Mouse (Mus musculus): ENCODE measurements around the gene BC028528. TPM values are rescaled to one million over a fixed set of nuclear protein-coding genes. Genes with fewer than 3 reads are reported as not detected.

Gene BC028528
- polyA plus RNA-seq, 1 experiment = 8.1 TPM

DNA sequence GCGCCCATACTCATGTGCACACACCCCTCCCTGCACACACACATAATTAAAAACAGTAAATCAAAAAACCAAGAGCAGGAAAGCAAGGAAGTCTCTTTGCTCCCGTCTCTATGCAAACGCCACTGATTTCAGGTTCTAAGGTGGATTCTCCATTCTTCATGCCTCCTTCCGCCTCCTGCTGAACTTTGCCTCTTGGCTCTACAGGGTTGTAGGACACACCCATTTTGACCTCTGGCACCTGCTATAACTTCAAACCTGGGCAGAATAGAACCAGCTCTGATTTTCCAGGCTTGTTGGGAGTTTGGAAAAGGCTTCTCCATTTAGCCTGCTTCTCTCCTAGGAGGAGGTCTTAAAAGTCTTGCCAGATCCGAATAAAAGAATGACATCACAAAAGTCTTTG lies 7.4 kb downstream of the BC028528 start:
- TF ChIP-seq POLR2A (IDR thresholded peaks at IDR 0.05; ENCODE audit: low read depth, low read length) (no peak), CTCF (conservative IDR thresholded peaks at IDR 0.05; ENCODE audit: insufficient read depth, insufficient read length, low read depth, low read length) (no peak)
- Histone ChIP-seq H3K4me3 (ENCODE audit: insufficient read depth, low read depth, low read length) (no peak overlapping the region), H3K4me1 (ENCODE audit: control insufficient read depth, insufficient read depth, low read length) (peaks cover 14% of the 10 kb centered on the region; the same call in 1 of the 2 replicates), H3K36me3 (ENCODE audit: control insufficient read depth, insufficient read depth, low read length) (no peaks in the 10 kb centered on the region), H3K27me3 (replicated peaks; ENCODE audit: control insufficient read depth, insufficient read depth, low read length) (no peaks in the 10 kb centered on the region), H3K27ac (ENCODE audit: insufficient read depth, low read depth, low read length) (peak overlapping the region; percentile 2; the same call in 1 of the 2 replicates)
- DNase-seq = peak; percentile 83
- 61% methylated on average over 5 of the region's 5 CpGs for WGBS

DNA sequence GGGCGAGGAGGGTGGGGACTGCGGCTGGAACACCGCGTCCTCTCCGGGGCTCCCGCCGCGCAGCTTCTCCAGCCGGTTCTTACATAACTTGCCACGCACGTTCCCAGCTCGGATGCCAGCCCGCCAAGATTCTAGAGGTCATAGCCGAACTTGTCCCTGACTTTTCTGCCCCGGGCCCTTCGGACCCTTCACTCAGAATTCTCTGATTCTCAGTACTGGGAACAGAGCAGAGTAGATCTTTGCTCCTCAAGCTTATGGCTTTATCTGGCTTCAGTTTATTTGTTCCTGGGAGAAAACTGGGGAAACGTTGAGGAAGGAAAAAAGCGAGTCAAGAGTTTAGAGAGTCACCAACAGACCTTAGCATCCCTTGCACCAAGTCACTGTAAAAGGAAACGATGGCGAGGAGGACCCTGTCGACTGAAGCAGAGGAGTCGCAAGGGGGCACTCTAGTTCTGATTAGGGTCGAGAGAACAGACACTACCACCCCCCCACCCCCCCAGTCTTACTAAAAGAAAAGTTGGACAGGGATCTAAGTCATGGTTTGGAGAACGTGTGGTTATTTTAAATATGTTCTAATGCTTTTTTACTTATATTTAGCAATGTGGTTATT lies 8.9 kb downstream of the BC028528 start:
- Histone ChIP-seq H3K4me1 (ENCODE audit: control insufficient read depth, insufficient read depth, low read length) (peaks cover 13% of the 10 kb centered on the region; the same call in 1 of the 2 replicates), H3K4me3 (ENCODE audit: insufficient read depth, low read depth, low read length) (peak overlapping the region; percentile 45), H3K27me3 (replicated peaks; ENCODE audit: control insufficient read depth, insufficient read depth, low read length) (no peaks in the 10 kb centered on the region), H3K36me3 (ENCODE audit: control insufficient read depth, insufficient read depth, low read length) (no peaks in the 10 kb centered on the region), H3K27ac (ENCODE audit: insufficient read depth, low read depth, low read length) (peak overlapping the region; percentile 47)
- peak; percentile 86 for DNase-seq
- WGBS = 1% methylated on average over 24 of the region's 24 CpGs
- peak; percentile 64 for TF ChIP-seq CTCF (conservative IDR thresholded peaks at IDR 0.05; ENCODE audit: insufficient read depth, insufficient read length, low read depth, low read length)
- no peak for TF ChIP-seq POLR2A (IDR thresholded peaks at IDR 0.05; ENCODE audit: low read depth, low read length)

DNA sequence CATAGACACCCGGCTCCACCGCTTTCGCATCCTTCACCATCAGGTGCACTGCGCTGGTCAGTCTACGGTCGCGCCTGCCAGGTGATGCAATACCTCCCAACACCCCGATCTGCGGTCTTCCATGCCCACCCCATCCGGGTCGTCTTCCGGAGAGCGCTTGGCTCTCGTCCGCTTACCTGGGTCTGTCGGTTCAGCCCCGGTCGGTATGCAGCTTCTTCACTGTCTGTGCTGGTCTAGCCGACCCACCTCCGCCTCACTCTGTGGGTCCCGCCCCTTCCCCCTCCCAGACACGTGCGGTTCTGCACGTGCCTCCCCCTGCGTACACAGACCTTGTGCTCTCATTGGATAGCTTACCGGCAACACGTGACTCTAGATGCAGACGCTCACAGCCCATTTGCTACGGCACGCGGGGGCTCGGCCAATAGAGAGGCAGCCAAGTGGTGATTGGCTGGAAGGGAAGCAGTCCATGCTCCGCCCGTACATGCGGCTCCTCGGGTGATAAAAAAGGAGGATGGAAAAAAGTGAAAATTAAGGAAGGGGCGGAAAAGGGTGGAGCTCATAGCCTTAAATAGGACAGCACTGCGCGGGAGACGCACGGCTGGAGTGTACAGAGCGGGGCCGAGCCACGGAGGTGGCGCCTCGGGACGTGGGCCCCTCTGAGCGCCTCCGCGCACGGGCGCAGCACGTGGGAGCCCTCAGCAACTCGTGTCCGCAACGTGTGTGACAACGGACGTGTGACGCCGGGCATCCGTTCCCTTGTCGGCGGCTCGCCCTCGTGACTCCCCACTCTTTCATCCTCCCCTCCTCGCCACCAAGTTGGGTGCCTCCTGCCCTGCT lies 9.6 kb downstream of the BC028528 start, which contains the start of gene Ciart:
Gene Ciart (minus strand): TSS at position 273 of the 837 bp plus-strand sequence.
- H3K36me3 ChIP-seq (ENCODE audit: control insufficient read depth, insufficient read depth, low read length) = no peaks in the 10 kb centered on the region
- H3K27me3 ChIP-seq (replicated peaks; ENCODE audit: control insufficient read depth, insufficient read depth, low read length) = no peaks in the 10 kb centered on the region
- TF ChIP-seq POLR2A (IDR thresholded peaks at IDR 0.05; ENCODE audit: low read depth, low read length) = peak; percentile 92
- no peak for TF ChIP-seq CTCF (conservative IDR thresholded peaks at IDR 0.05; ENCODE audit: insufficient read depth, insufficient read length, low read depth, low read length)
- H3K4me1 ChIP-seq (ENCODE audit: control insufficient read depth, insufficient read depth, low read length) = peaks cover 10% of the 10 kb centered on the region; the same call in 1 of the 2 replicates
- peak; percentile 99 for DNase-seq
- H3K27ac ChIP-seq (ENCODE audit: insufficient read depth, low read depth, low read length) = peak within 1 kb of the TSS; percentile 71
- under 1% methylated on average over 66 of the region's 66 CpGs for WGBS
- peak within 1 kb of the TSS; percentile 73 for H3K4me3 ChIP-seq (ENCODE audit: insufficient read depth, low read depth, low read length)

DNA sequence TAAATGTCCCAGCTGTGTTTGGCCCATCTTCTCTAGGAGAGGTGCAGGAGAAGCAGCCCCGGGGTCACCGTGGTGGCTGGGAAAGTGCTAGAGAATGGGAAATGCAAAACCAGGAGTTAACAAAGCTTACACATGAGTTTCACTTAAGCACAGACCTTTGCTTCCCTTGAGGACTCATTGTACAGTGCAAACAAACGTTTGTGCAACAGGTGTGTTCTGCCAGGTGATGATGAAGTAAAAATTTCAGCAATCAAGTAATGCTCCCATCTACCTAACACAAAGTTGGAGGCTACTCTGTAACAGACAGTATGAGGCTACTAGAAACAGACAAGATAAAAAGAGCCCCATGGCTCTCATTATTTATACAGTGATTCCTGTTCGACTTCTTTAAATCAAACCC lies 12.7 kb downstream of the BC028528 start:
- H3K27me3 ChIP-seq (replicated peaks; ENCODE audit: control insufficient read depth, insufficient read depth, low read length) = no peaks in the 10 kb centered on the region
- no peak overlapping the region for H3K27ac ChIP-seq (ENCODE audit: insufficient read depth, low read depth, low read length)
- no peak for DNase-seq
- H3K4me1 ChIP-seq (ENCODE audit: control insufficient read depth, insufficient read depth, low read length) = peaks cover 8% of the 10 kb centered on the region; the same call in 1 of the 2 replicates
- H3K36me3 ChIP-seq (ENCODE audit: control insufficient read depth, insufficient read depth, low read length) = no peaks in the 10 kb centered on the region
- no peak overlapping the region for H3K4me3 ChIP-seq (ENCODE audit: insufficient read depth, low read depth, low read length)
- TF ChIP-seq CTCF (conservative IDR thresholded peaks at IDR 0.05; ENCODE audit: insufficient read depth, insufficient read length, low read depth, low read length) = no peak
- no peak for TF ChIP-seq POLR2A (IDR thresholded peaks at IDR 0.05; ENCODE audit: low read depth, low read length)
- WGBS = 83% methylated on average over 4 of the region's 4 CpGs

DNA sequence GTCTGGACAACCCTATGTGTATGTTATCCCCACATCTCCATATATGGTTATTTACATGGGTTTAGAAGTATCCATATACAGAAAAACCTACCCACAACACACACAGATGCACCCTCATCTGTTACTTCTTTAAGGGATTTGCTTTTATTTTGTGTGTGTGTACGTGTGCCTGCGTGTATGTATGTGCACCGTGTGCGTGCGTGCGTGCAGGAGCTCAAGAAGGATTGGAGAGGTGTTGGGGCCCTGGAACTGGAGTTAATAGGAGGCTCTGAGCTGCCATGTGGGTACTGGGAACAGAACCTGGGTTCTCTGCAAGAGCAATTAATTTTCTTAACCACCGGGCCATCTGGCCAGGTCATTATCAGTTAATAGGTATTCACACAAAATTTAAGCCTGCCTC lies 19.8 kb downstream of the BC028528 start:
- no peak for DNase-seq
- 46% methylated on average over 7 of the region's 7 CpGs for WGBS
- Histone ChIP-seq H3K27me3 (replicated peaks; ENCODE audit: control insufficient read depth, insufficient read depth, low read length) (no peaks in the 10 kb centered on the region), H3K27ac (ENCODE audit: insufficient read depth, low read depth, low read length) (no peak overlapping the region), H3K4me3 (ENCODE audit: insufficient read depth, low read depth, low read length) (peak overlapping the region; percentile 71), H3K36me3 (ENCODE audit: control insufficient read depth, insufficient read depth, low read length) (no peaks in the 10 kb centered on the region; the same call in 1 of the 2 replicates), H3K4me1 (ENCODE audit: control insufficient read depth, insufficient read depth, low read length) (peaks cover 9% of the 10 kb centered on the region; the same call in 1 of the 2 replicates)
- TF ChIP-seq CTCF (conservative IDR thresholded peaks at IDR 0.05; ENCODE audit: insufficient read depth, insufficient read length, low read depth, low read length) (no peak), POLR2A (IDR thresholded peaks at IDR 0.05; ENCODE audit: low read depth, low read length) (no peak)

DNA sequence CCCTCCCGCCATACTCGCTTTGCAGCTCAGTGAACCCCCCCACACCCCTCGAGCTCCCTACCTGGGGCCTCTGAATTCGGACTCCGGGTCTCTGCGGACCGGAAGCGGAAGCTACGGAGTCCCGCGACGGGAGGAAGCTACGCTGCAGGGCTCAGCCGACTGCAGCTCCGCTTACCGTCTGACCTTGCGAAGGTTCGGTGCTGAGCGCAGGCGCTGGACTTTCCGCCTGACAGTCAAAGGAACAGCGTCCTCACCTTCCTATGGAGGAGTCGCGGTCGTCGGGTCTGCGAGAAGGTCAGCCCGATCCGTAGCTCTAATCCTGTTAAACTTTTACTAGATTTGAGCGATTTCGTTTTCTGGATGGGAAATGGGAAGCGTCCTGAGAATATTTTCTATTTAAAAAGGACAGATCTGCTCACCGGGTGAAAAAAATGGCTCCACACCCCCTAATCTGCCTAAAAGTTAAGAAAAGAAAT lies 20.4 kb downstream of the BC028528 start, which contains the start of gene Mrps21:
Gene Mrps21 (minus strand): TSS at position 128 of the 476 bp plus-strand sequence.
- Histone ChIP-seq H3K4me1 (ENCODE audit: control insufficient read depth, insufficient read depth, low read length) (peaks cover 12% of the 10 kb centered on the region; the same call in 1 of the 2 replicates), H3K27me3 (replicated peaks; ENCODE audit: control insufficient read depth, insufficient read depth, low read length) (no peaks in the 10 kb centered on the region), H3K36me3 (ENCODE audit: control insufficient read depth, insufficient read depth, low read length) (no peaks in the 10 kb centered on the region; the same call in 1 of the 2 replicates), H3K4me3 (ENCODE audit: insufficient read depth, low read depth, low read length) (peak within 1 kb of the TSS; percentile 71), H3K27ac (ENCODE audit: insufficient read depth, low read depth, low read length) (peak within 1 kb of the TSS; percentile 92)
- DNase-seq = peak; percentile 95
- under 1% methylated on average over 33 of the region's 33 CpGs for WGBS
- TF ChIP-seq CTCF (conservative IDR thresholded peaks at IDR 0.05; ENCODE audit: insufficient read depth, insufficient read length, low read depth, low read length) = no peak
- TF ChIP-seq POLR2A (IDR thresholded peaks at IDR 0.05; ENCODE audit: low read depth, low read length) = peak; percentile 86
